Mouse (Mus musculus): ENCODE measurements around the gene Gpx2.

- 0 out of 2 replicates have a peak, but pooled peaks have one; percentile 33 for TF ChIP-seq POLR2A (IDR thresholded peaks at IDR 0.05; ENCODE audit: extremely low read depth, insufficient read depth, low read length)
- no peak for TF ChIP-seq CTCF (IDR thresholded peaks at IDR 0.05; ENCODE audit: low read depth, low read length)
Measured at GRCm38 (mm10) chr12:76765354-76765851, 30.0 kb downstream of the Gpx2 start, which contains the start of the genes Churc1 and Fntb.

All from liver, adult 2 months (tissue).